Comparison of ENCODE assay signal across 28 mouse cellular contexts in the genomic region with DNA sequence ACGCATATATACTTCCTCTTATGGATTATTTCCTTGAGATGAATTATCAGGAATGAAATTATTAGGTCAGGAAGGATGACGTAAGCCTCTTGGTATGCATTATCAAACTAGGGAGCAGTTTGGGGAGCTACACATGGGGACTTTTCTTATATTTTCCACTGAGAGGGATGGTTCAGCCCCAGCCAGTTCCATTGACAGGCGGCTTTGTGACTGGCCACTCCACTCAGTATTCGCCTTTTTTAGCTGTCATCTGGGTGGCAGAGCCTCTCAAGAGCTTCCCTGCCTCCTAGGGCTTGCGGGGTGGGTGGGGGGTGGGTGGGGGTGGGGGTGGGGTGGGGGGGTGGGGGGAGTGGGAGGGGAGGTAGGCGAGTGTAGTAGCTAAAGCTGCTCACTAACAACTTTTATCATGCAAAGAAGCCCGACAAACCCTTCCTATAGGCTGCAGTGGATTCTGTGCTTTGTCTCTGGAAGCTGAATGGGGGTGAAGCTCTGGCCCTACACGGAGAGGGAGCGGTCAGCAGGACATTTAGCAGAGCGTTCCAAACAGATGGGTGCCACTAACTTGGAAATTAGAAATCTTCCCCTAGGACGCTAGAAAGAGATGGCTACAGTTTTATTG. TPM values are rescaled to one million over a fixed set of nuclear protein-coding genes. Genes with fewer than 3 reads are reported as not detected.
A peak's percentile ranks its signal among the peaks of the same experiment; 100 is the strongest.
DNase-seq lines count a peak whose midpoint lies in the region; ATAC-seq and TF ChIP-seq lines count a peak whose summit lies in the region.
"Had no signal": no experiment of that assay in that cellular context is flagged by ENCODE, and none has a peak within 500 bp of the region (broad histone marks: within the 10 kb centered on the region; RNA-seq: fewer than 3 reads in every experiment).

No protein-coding gene starts in this region.

- intact Hi-C loops in heart, postnatal 25 days (cut with DNase I): no loop called here

- DNase-seq in forebrain, embryonic 11.5 days (ENCODE audit: low spot score): no peak
- no peak for DNase-seq in forebrain, postnatal 0 days
- DNase-seq in heart, postnatal 25 days (ENCODE audit: low spot score): no peak
- DNase-seq in midbrain, embryonic 10.5 days (ENCODE audit: low spot score): peak; percentile 39
- no peak for DNase-seq in midbrain, postnatal 0 days (ENCODE audit: low spot score)
- peak; percentile 76 for DNase-seq in ES-CJ7 (ENCODE audit: low read depth, low spot score)
- DNase-seq in cerebellum, postnatal 25 days: no peak
- DNase-seq: adrenal gland, postnatal 14 days; cerebellum, adult 11-12 months; cerebellum, adult 9-11 months; gastrocnemius, postnatal 14 days; heart, postnatal 10 days; kidney, adult 11 months; kidney, postnatal 14 days; layer of hippocampus, adult 9-11 months; lung, embryonic 14.5 days; lung, postnatal 14 days; thymus, adult 2 months; thymus, postnatal 36 days had no signal

- 20% methylated on average over 11 of the region's 11 CpGs for WGBS in forebrain, embryonic 11.5 days
- WGBS in forebrain, postnatal 0 days: 21% methylated on average over 11 of the region's 11 CpGs
- WGBS in heart, embryonic 14.5 days: 23% methylated on average over 11 of the region's 11 CpGs
- WGBS in midbrain, embryonic 10.5 days: 23% methylated on average over 11 of the region's 11 CpGs
- 19% methylated on average over 10 of the region's 11 CpGs for WGBS in midbrain, postnatal 0 days

- no peaks in the 10 kb centered on the region for H3K27me3 ChIP-seq in forebrain, embryonic 11.5 days (ENCODE audit: control insufficient read depth, insufficient read depth, low read length)
- no peaks in the 10 kb centered on the region for H3K27me3 ChIP-seq in forebrain, postnatal 0 days (ENCODE audit: insufficient read depth, low read length)
- no peaks in the 10 kb centered on the region for H3K27me3 ChIP-seq in heart, embryonic 14.5 days (ENCODE audit: control insufficient read depth, insufficient read depth, low read length)
- H3K27me3 ChIP-seq in midbrain, embryonic 10.5 days (ENCODE audit: low read depth, poor library complexity, severe bottlenecking): no peaks in the 10 kb centered on the region
- H3K27me3 ChIP-seq in midbrain, postnatal 0 days (ENCODE audit: insufficient read depth, low read length): no peaks in the 10 kb centered on the region
- H3K27me3 ChIP-seq: limb, embryonic 12.5 days; liver, embryonic 15.5 days; neural tube, embryonic 13.5 days; Patski had no signal

- no peak overlapping the region for H3K4me2 ChIP-seq in forebrain, embryonic 11.5 days (ENCODE audit: low read depth, low read length, severe bottlenecking)
- H3K4me2 ChIP-seq in forebrain, postnatal 0 days (ENCODE audit: low read depth): no peak overlapping the region
- H3K4me2 ChIP-seq in heart, embryonic 14.5 days (ENCODE audit: low read length): 0 out of 2 replicates have a peak overlapping the region, but pooled peaks have one; percentile 27
- H3K4me2 ChIP-seq in midbrain, postnatal 0 days (ENCODE audit: low read depth, low read length, poor library complexity, severe bottlenecking): no peak overlapping the region
- H3K4me2 ChIP-seq: limb, embryonic 12.5 days; liver, embryonic 15.5 days; lung, embryonic 14.5 days; neural tube, embryonic 13.5 days had no signal

- H3K27ac ChIP-seq in forebrain, embryonic 11.5 days (ENCODE audit: low read depth, low read length): peak overlapping the region; percentile 21; the same call in 1 of the 2 replicates
- H3K27ac ChIP-seq in forebrain, postnatal 0 days (ENCODE audit: low read depth, low read length): no peak overlapping the region
- H3K27ac ChIP-seq in heart, embryonic 14.5 days (replicated peaks in 1 of 2; ENCODE audit: control insufficient read depth in 1 of 2, insufficient read depth in 1 of 2, low read depth in 2 of 2, low read length in 2 of 2): no peak overlapping the region
- H3K27ac ChIP-seq in midbrain, embryonic 10.5 days (replicated peaks): peak overlapping the region; percentile 75
- no peak overlapping the region for H3K27ac ChIP-seq in midbrain, postnatal 0 days (ENCODE audit: low read depth, low read length)
- H3K27ac ChIP-seq: heart, embryonic 10.5 days; limb, embryonic 12.5 days; liver, embryonic 15.5 days; neural tube, embryonic 13.5 days had no signal

- H3K9me3 ChIP-seq in forebrain, embryonic 11.5 days (ENCODE audit: control insufficient read depth, low read length): no peaks in the 10 kb centered on the region
- no peaks in the 10 kb centered on the region for H3K9me3 ChIP-seq in forebrain, postnatal 0 days (ENCODE audit: low read length)
- H3K9me3 ChIP-seq in heart, embryonic 14.5 days (ENCODE audit: control insufficient read depth, low read length): no peaks in the 10 kb centered on the region
- H3K9me3 ChIP-seq in midbrain, embryonic 10.5 days (replicated peaks): no peaks in the 10 kb centered on the region
- no peaks in the 10 kb centered on the region for H3K9me3 ChIP-seq in midbrain, postnatal 0 days (ENCODE audit: low read length)
- H3K9me3 ChIP-seq: heart, embryonic 10.5 days; limb, embryonic 12.5 days; liver, embryonic 15.5 days; neural tube, embryonic 13.5 days had no signal

- H3K4me3 ChIP-seq in forebrain, embryonic 11.5 days (ENCODE audit: low read depth, low read length): no peak overlapping the region
- H3K4me3 ChIP-seq in forebrain, postnatal 0 days (ENCODE audit: low read depth, low read length): no peak overlapping the region
- no peak overlapping the region for H3K4me3 ChIP-seq in heart, embryonic 14.5 days (ENCODE audit: control insufficient read depth in 1 of 2, insufficient read depth in 1 of 2, low read depth in 1 of 2, low read length in 2 of 2)
- H3K4me3 ChIP-seq in midbrain, embryonic 10.5 days: peak overlapping the region; percentile 29
- no peak overlapping the region for H3K4me3 ChIP-seq in midbrain, postnatal 0 days (ENCODE audit: low read depth, low read length)
- H3K4me3 ChIP-seq: erythroblast, embryonic 14.5 days; heart, embryonic 10.5 days; limb, embryonic 12.5 days; liver, embryonic 15.5 days; myocyte; neural tube, embryonic 13.5 days had no signal

- H3K9ac ChIP-seq in forebrain, embryonic 11.5 days (ENCODE audit: low read length): no peak overlapping the region
- H3K9ac ChIP-seq in forebrain, postnatal 0 days: no peak overlapping the region
- H3K9ac ChIP-seq in heart, embryonic 14.5 days (ENCODE audit: low read length): no peak overlapping the region; the same call in 1 of the 2 replicates
- no peak overlapping the region for H3K9ac ChIP-seq in midbrain, postnatal 0 days (replicated peaks; ENCODE audit: low read length, poor library complexity, severe bottlenecking)
- H3K9ac ChIP-seq: limb, embryonic 12.5 days; liver, embryonic 15.5 days; lung, embryonic 14.5 days; neural tube, embryonic 13.5 days had no signal

- no peaks in the 10 kb centered on the region for H3K4me1 ChIP-seq in forebrain, embryonic 11.5 days (replicated peaks; ENCODE audit: control insufficient read depth, insufficient read depth, low read length)
- no peaks in the 10 kb centered on the region for H3K4me1 ChIP-seq in forebrain, postnatal 0 days (ENCODE audit: insufficient read depth)
- no peaks in the 10 kb centered on the region; a peak in 1 of 4 replicates for H3K4me1 ChIP-seq in heart, embryonic 14.5 days (ENCODE audit: control insufficient read depth in 2 of 2, insufficient read depth in 2 of 2, low read length in 2 of 2)
- H3K4me1 ChIP-seq in midbrain, embryonic 10.5 days: peaks cover 12% of the 10 kb centered on the region
- H3K4me1 ChIP-seq in midbrain, postnatal 0 days (ENCODE audit: insufficient read depth, low read length): no peaks in the 10 kb centered on the region
- H3K4me1 ChIP-seq: heart, embryonic 10.5 days; liver, embryonic 15.5 days; neural tube, embryonic 13.5 days had no signal

- no peak for TF ChIP-seq CTCF in forebrain, postnatal 0 days (IDR thresholded peaks at IDR 0.05; ENCODE audit: low read depth)
- TF ChIP-seq CTCF in midbrain, postnatal 0 days (IDR thresholded peaks at IDR 0.05): no peak

- no peaks in the 10 kb centered on the region for H3K36me3 ChIP-seq in forebrain, embryonic 11.5 days (ENCODE audit: control insufficient read depth, insufficient read depth, low read length)
- no peaks in the 10 kb centered on the region for H3K36me3 ChIP-seq in forebrain, postnatal 0 days (ENCODE audit: insufficient read depth)
- H3K36me3 ChIP-seq in heart, embryonic 14.5 days (ENCODE audit: control insufficient read depth, insufficient read depth, low read length): peaks cover 20% of the 10 kb centered on the region; the same call in 1 of the 2 replicates
- no peaks in the 10 kb centered on the region for H3K36me3 ChIP-seq in midbrain, embryonic 10.5 days
- no peaks in the 10 kb centered on the region for H3K36me3 ChIP-seq in midbrain, postnatal 0 days (ENCODE audit: insufficient read depth, low read length)
- H3K36me3 ChIP-seq: heart, embryonic 10.5 days; liver, embryonic 15.5 days had no signal

- peak; percentile 68 for ATAC-seq in forebrain, embryonic 11.5 days (replicated peaks; ENCODE audit: low FRiP score)
- no peak for ATAC-seq in forebrain, postnatal 0 days
- no peak for ATAC-seq in heart, embryonic 14.5 days (ENCODE audit: insufficient number of reproducible peaks, insufficient read depth, low FRiP score, low read depth)
- no peak for ATAC-seq in midbrain, postnatal 0 days (ENCODE audit: low FRiP score)
- ATAC-seq: Patski had no signal

RNA-seq across cellular contexts. Expression of a gene that starts 39.9 kb away (rescaled TPM):
- 8.0 and 8.2 TPM in 2 replicates for polyA plus RNA-seq in forebrain, embryonic 11.5 days (2014; fragmentation: Nextera tagmentation; extraction: Ambion mirVana)
- 10.1 and 10.9 TPM in 2 replicates for total RNA-seq in forebrain, postnatal 0 days (2014; rRNA removed)
- polyA plus RNA-seq in forebrain, postnatal 0 days (2015; fragmentation: Nextera tagmentation; extraction: Ambion mirVana): 7.9 and 12.4 TPM in 2 replicates
- polyA plus RNA-seq in heart, embryonic 14.5 days (2014; fragmentation: Nextera tagmentation; extraction: Ambion mirVana): 8.2 and 9.2 TPM in 2 replicates
- total RNA-seq in heart, postnatal 25 days (2021): 10 to 100 TPM; 14.2 to 14.4 TPM
- 5.8 TPM in 2 replicates for polyA plus RNA-seq in midbrain, embryonic 10.5 days (2016; fragmentation: Nextera tagmentation; extraction: Ambion mirVana)
- total RNA-seq in midbrain, postnatal 0 days (2014; rRNA removed): 10.4 and 10.9 TPM in 2 replicates
- polyA plus RNA-seq in midbrain, postnatal 0 days (2015; fragmentation: Nextera tagmentation; extraction: Ambion mirVana): 11.4 and 12.0 TPM in 2 replicates
- total RNA-seq: MEL had no signal
- polyA plus RNA-seq: erythroblast, embryonic 14.5 days had no signal

RNA-seq across cellular contexts. Expression of a gene that starts 50.3 kb away (rescaled TPM):
- 3.7 and 3.8 TPM in 2 replicates for polyA plus RNA-seq in forebrain, embryonic 11.5 days (2014; fragmentation: Nextera tagmentation; extraction: Ambion mirVana)
- total RNA-seq in forebrain, postnatal 0 days (2014; rRNA removed): 11.5 and 13.1 TPM in 2 replicates
- 2.3 and 2.5 TPM in 2 replicates for polyA plus RNA-seq in forebrain, postnatal 0 days (2015; fragmentation: Nextera tagmentation; extraction: Ambion mirVana)
- polyA plus RNA-seq in heart, embryonic 14.5 days (2014; fragmentation: Nextera tagmentation; extraction: Ambion mirVana): 3.6 TPM in 2 replicates
- total RNA-seq in heart, postnatal 25 days (2021): 1 to 10 TPM; 5.3 to 5.4 TPM
- polyA plus RNA-seq in midbrain, embryonic 10.5 days (2016; fragmentation: Nextera tagmentation; extraction: Ambion mirVana): 2.8 and 3.2 TPM in 2 replicates
- 11.6 and 14.4 TPM in 2 replicates for total RNA-seq in midbrain, postnatal 0 days (2014; rRNA removed)
- polyA plus RNA-seq in midbrain, postnatal 0 days (2015; fragmentation: Nextera tagmentation; extraction: Ambion mirVana): 2.4 and 2.5 TPM in 2 replicates

RNA-seq across cellular contexts. Expression of a gene that starts 55.7 kb away (rescaled TPM):
- 133 and 163 TPM in 2 replicates for polyA plus RNA-seq in forebrain, embryonic 11.5 days (2014; fragmentation: Nextera tagmentation; extraction: Ambion mirVana)
- 94.8 and 95.9 TPM in 2 replicates for total RNA-seq in forebrain, postnatal 0 days (2014; rRNA removed)
- 141 and 155 TPM in 2 replicates for polyA plus RNA-seq in forebrain, postnatal 0 days (2015; fragmentation: Nextera tagmentation; extraction: Ambion mirVana)
- polyA plus RNA-seq in heart, embryonic 14.5 days (2014; fragmentation: Nextera tagmentation; extraction: Ambion mirVana): 121 and 122 TPM in 2 replicates
- 10 to 100 TPM; 32.5 to 34.4 TPM for total RNA-seq in heart, postnatal 25 days (2021)
- 129 and 135 TPM in 2 replicates for polyA plus RNA-seq in midbrain, embryonic 10.5 days (2016; fragmentation: Nextera tagmentation; extraction: Ambion mirVana)
- 80.9 and 83.8 TPM in 2 replicates for total RNA-seq in midbrain, postnatal 0 days (2014; rRNA removed)
- polyA plus RNA-seq in midbrain, postnatal 0 days (2015; fragmentation: Nextera tagmentation; extraction: Ambion mirVana): 126 and 143 TPM in 2 replicates

Comparison
In these comparisons a context has a peak if more than half of its experiments do, and no peak if none do; other contexts are left out.
1. DNase-seq: peak in midbrain, embryonic 10.5 days (single experiment) and ES-CJ7 (single experiment); none in forebrain, embryonic 11.5 days (single experiment), forebrain, postnatal 0 days (single experiment), heart, postnatal 25 days (single experiment), midbrain, postnatal 0 days (single experiment) and cerebellum, postnatal 25 days (0 of 2).
2. H3K27ac ChIP-seq: peak in forebrain, embryonic 11.5 days (single experiment) and midbrain, embryonic 10.5 days (single experiment); none in forebrain, postnatal 0 days (single experiment), heart, embryonic 14.5 days (0 of 2) and midbrain, postnatal 0 days (single experiment).